Mouse (Mus musculus): ENCODE measurements around the gene Slc6a17. TPM values are rescaled to one million over a fixed set of nuclear protein-coding genes. Genes with fewer than 3 reads are reported as not detected.

Slc6a17 gene
- polyA plus RNA-seq, 1 experiment, result 2.8 TPM

DNA sequence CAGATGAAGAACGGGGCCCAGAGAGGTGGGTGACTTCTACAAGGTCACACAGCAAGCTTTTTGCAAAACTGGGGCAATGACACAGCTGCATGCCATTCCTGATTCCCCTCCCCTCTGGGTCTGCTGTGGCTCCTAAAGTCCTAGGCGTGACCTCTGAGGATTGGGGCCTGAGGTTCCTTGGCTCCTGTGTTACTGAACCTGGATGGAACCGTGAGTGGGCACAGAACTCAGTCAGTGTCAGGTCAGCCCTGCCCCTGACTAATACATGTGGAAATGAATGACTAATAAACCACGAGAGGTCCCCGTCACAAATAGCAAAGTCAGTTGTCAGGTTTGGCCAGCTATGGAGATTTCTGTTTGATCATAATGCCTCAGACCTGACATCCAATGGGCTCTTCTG lies 11.4 kb upstream of the Slc6a17 start:
- 64% methylated on average over 5 of the region's 5 CpGs for WGBS
- DNase-seq (ENCODE audit: low read depth, low spot score), result no peak

DNA sequence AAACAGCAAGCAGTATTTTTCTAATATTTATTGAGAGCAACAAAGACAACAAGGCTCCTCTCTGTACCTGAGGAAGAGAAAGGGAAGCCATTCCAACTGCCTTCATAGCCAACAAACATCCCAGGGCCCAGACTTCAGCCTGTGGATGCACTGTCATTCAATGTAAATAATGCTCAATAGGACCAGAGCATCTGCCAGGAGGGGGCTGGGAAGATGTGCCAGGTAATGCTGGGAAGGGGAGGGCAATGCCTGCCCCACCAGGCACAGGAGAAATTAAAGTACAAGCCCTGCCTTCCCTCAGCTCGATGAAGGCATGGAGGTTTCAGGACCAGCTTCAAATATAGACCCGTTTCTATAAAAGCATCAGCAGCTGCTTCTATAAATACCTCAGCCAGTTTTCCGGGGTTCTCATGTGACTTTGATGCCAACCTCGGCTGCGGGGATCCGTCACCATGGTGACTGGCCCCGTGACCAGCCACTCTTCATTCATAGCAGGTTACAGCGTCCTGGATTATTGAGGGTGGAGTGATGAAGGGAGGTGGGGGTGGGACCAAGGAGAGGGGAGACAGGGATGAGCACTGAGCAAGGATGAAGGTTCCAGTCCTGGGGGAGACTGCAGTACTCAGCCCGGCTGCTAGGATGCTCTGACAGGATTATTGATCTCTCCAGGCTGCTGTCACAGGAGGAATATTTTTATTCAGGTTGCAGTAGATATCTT lies 10.7 kb upstream of the Slc6a17 start:
- no peak for DNase-seq (ENCODE audit: low read depth, low spot score)

DNA sequence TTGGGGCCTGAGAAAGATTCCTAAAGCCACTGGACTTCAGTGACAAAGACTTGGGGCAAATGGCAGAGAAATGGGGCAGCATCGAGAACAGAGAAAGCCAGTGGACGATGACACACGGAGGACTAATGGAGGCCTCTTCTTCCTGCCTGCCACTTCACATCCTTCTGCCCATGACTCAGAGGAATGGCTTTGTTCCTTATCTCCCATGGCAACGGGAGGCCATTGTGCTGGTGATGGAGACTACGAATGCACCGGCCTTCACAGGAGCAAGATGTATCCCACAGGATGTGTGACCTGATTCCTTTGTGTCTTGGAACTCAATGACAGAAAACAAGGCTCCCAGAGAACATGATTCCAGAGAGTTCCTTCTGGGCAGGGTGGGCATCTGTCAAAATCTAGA lies 6.7 kb upstream of the Slc6a17 start:
- WGBS, result 71% methylated on average over 6 of the region's 6 CpGs
- no peak for DNase-seq (ENCODE audit: low read depth, low spot score)

More for the DNA sequence above, 10.7 kb upstream of the Slc6a17 start:
- WGBS, result 24% methylated on average over 9 of the region's 9 CpGs

DNA sequence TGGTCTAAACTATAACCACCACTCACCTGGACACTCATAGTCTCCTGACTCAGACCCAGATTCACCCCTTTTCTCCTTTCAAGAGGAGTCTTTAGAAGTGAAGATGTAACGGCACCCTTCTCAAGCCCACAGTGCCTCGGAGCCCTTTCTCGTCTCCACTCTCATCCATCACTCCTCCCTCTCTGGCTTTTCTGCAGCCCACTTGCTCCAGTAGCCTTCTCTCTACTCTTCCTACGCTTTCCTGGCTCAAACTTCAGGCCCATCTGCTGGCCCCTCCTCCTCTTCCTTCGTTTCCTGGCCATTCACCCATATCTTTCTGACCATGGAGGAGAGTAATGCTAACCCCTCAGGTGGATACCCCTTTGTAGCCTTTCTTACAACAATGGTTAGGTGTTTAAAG lies 3.1 kb upstream of the Slc6a17 start:
- no peak for DNase-seq (ENCODE audit: low read depth, low spot score)
- 67% methylated on average over 5 of the region's 5 CpGs for WGBS

DNA sequence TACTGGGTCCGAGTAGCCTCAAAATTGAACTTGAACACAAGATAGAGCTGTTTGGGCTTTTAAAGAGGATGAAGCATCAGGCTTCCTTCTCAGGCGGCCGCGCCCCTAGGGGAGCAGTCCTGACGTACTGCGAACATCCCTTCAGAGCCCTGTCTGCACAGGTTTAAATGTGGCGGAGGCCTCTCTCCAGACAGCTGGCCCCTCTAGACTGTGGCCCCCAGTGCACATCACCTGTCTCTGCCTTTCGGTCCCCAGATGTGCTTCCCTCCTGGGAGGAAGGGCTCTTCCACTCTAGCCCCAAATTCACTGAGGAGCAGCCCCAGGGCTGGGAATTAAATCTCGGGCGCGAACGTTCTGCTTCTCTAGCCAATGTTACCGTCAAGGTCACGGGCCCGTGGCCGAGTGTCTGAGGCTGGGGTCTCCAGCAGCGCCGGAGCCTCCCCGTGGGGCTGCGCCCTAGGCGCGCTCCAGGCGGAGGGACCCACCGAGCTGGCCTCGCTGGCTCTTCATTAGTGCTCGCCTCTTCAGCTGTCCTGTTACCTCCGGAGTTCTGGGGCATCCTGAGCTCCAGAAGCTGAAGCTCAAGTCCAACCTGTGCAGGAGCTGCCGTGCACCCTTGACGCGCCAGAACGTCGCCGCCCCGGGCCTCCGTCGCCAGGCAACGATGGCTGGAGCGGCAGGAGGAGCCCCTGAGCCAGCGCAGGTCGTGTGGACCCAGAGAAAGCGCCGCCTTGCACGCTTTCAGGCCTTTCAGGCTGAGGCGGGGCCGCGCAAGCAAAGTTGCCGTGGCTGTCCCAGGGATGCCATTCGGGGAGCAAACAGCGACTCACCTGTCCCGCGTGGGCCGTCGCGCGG lies 815 bp downstream of the Slc6a17 start:
- 7% methylated on average over 55 of the region's 55 CpGs for WGBS
- no peak for DNase-seq (ENCODE audit: low read depth, low spot score)

GRCm38 (mm10) chr3:107515989-107516388 lies 1.8 kb downstream of the Slc6a17 start:
- DNase-seq (ENCODE audit: low read depth, low spot score), result no peak
- 57% methylated on average over 4 of the region's 4 CpGs for WGBS

- DNase-seq (ENCODE audit: low read depth, low spot score), result no peak
- WGBS, result 81% methylated on average over 3 of the region's 3 CpGs
Observed at GRCm38 (mm10) chr3:107511416-107511815, 6.4 kb downstream of the Slc6a17 start.

DNA sequence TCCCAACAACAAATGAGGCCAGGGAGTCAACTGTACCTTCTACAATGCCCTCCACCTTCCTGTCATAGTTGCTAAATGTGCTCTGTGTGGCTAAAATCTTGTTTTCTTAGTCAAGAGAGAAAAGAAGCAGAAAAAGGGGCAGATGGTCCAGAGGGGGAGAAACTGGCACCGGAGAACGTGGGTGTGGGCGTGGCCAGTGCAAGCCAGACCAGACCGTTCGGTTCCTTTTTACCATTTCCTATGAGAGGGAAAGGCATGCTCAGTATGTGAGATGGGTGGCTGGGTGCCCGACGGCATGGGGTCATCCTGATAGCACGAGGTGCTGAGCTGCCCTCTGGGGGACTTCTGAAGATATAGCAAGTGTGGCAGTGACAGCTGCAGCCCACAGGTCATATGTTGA lies 9.1 kb downstream of the Slc6a17 start:
- WGBS, result 43% methylated on average over 8 of the region's 8 CpGs

DNA sequence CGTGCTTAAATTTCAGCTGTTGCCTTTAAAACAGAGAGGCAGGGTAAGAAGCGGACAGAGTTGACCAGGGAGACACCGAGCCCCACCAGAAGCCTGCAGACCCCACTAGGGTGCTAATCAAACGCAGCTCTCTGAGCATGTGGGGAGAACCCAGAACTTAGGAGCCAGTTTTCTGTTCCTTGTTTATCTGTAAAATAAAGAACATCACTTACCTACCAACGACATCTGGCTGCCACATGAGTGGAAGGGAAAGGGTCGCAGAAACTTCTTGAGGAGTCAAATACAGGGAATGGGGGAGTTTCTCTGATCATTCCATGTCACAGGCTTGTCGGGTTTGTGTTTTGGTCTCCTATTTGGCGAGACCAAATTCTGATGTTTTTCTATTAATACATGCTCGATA lies 9.9 kb downstream of the Slc6a17 start:
- DNase-seq (ENCODE audit: low read depth, low spot score), result no peak
- 79% methylated on average over 9 of the region's 9 CpGs for WGBS

More for the DNA sequence above, 9.1 kb downstream of the Slc6a17 start:
- no peak for DNase-seq (ENCODE audit: low read depth, low spot score)

GRCm38 (mm10) chr3:107506531-107506930 lies 11.3 kb downstream of the Slc6a17 start:
- no peak for DNase-seq (ENCODE audit: low read depth, low spot score)
- 30% methylated on average over 4 of the region's 4 CpGs for WGBS

DNA sequence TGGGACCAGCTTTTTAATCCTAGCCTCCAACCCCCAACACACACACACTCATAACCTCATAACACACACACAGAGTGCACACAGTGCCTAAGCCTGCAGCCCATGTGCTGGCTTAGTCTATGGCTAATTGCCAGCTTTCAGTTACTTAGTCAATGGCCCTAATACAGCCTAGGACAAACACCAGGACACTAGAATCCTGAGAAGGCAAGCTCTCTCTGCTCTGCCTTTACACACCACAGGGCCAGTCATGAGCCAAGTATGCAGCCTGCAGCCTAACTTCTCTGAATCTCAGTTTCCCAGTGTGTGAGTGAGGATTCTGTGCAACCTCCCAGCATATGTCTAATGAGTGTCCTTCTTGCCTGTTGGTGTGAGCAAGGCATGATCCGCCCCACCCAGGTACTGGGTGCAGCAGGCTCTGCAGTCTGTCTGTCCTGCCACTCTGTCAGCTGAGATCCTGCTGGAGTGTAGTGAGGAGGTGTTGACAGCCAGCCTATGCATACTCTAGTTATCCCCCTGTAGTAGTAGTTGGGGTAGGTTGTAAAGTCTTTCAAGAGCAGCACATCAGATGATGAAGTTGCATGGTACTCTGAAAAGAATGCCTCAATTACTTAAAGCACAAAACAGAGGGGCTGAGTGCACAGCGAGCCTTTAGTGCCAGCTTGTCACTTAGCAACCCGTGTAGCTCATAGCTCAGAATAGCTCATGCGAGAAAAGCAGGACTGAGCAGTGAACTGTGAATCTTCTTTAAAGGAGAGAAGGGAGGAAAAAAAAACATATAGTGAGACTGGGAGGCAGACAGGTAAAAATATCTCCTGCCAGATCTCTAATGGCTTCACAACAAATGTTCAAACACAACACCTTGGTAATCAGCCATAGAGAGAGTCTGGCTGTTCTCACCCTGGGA lies 12.1 kb downstream of the Slc6a17 start:
- DNase-seq (ENCODE audit: low read depth, low spot score), result no peak
- 45% methylated on average over 4 of the region's 4 CpGs for WGBS

DNA sequence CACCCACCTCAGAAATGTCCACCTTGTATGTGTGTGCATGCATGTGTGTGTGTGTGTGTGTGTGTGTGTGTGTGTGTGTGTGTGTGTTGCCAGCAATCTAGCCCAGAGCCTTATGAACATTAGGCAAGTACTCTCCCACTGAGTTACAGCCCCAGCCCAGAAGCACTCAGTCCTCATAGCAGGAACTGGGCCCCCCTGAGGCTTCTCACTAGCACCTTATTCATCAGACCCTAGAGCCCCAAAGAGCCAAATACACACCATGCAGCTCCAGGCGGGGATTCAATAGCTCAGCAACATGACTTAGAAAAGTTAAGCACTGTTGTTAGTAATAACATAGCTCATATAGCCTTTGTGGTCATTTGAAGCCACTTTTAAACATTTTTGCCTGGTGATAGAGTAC lies 13.3 kb downstream of the Slc6a17 start:
- no peak for DNase-seq (ENCODE audit: low read depth, low spot score)
- WGBS, result 60% methylated on average over 1 of the region's 1 CpGs

- no peak for DNase-seq (ENCODE audit: low read depth, low spot score)
- 69% methylated on average over 2 of the region's 2 CpGs for WGBS
Observed at GRCm38 (mm10) chr3:107503716-107504115, 14.1 kb downstream of the Slc6a17 start.

GRCm38 (mm10) chr3:107501702-107502151 lies 16.1 kb downstream of the Slc6a17 start:
- WGBS, result 42% methylated on average over 7 of the region's 7 CpGs
- DNase-seq (ENCODE audit: low read depth, low spot score), result no peak

- no peak for DNase-seq (ENCODE audit: low read depth, low spot score)
- WGBS, result 92% methylated on average over 11 of the region's 11 CpGs
Observed at GRCm38 (mm10) chr3:107500301-107500700, 17.5 kb downstream of the Slc6a17 start.

GRCm38 (mm10) chr3:107496086-107496850 lies 21.6 kb downstream of the Slc6a17 start:
- no peak for DNase-seq (ENCODE audit: low read depth, low spot score)
- 78% methylated on average over 13 of the region's 13 CpGs for WGBS

GRCm38 (mm10) chr3:107495524-107495923 lies 22.3 kb downstream of the Slc6a17 start:
- no peak for DNase-seq (ENCODE audit: low read depth, low spot score)

GRCm38 (mm10) chr3:107491459-107491858 lies 26.4 kb downstream of the Slc6a17 start:
- DNase-seq (ENCODE audit: low read depth, low spot score), result no peak
- WGBS, result 31% methylated on average over 6 of the region's 6 CpGs

More at GRCm38 (mm10) chr3:107495524-107495923, 22.3 kb downstream of the Slc6a17 start:
- WGBS, result 89% methylated on average over 6 of the region's 6 CpGs

DNA sequence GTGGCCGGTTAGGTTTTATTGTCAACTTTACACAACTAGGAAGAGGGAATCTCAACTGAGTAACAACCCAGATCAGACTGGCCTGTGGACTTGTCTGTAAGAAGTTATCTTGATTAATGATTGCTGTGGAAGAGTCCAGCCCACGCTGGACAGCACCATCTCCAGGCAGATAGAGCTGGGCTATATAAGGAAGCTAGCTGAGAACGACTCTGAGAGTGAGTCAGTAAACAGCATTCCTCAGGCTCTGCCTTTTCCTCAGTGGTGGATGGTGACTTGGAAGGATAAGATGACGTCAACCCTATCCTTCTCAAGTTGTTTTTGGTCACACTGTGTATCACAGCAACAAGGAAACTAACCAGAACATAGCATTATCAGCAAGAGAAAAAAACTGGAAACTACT lies 29.2 kb downstream of the Slc6a17 start:
- no peak for DNase-seq (ENCODE audit: low read depth, low spot score)
- WGBS, result 27% methylated on average over 4 of the region's 4 CpGs

Measured in large intestine, adult 2 months (tissue).